Mouse (Mus musculus): ENCODE results near the gene Vmn1r1.

DNA sequence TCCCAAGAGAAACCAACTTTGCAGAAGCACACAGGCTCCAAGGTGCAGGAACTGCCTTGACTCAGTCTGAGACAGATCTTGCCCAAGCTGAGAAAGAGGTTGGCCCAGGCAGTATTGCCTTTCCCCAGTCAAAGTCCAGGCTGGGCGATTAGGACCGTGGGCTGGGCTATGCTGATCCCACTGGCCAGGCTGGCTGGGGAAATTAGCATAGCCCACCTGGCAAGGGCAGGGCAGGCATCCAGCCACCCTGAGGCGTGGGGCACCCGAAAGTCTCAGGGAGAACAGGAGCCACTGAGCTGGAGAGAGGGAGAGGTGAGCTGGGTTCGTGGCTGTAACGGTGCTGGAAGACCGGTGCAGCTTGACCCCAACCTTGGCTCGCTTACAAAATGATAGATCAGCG lies 24.3 kb downstream of the Vmn1r1 start:
- TF ChIP-seq POLR2A (IDR thresholded peaks at IDR 0.05; ENCODE audit: low read depth, low read length) (no peak), CTCF (IDR thresholded peaks at IDR 0.05; ENCODE audit: extremely low read depth, insufficient read depth, insufficient read length, insufficient replicate concordance) (no peak)
